Mouse (Mus musculus) embryonic facial prominence, embryonic 12.5 days (tissue): ENCODE data around the gene Il4ra. TPM values are rescaled to one million over a fixed set of nuclear protein-coding genes. Genes with fewer than 3 reads are reported as not detected.

ENCODE experiments used
- ATAC-seq: fragments of 200-750 bp; cut with Nextera tagmentation; 2 replicates; pipeline ENCODE4 v1.8.0; 2017; ENCODE audit not compliant: insufficient number of reproducible peaks, insufficient read depth, low FRiP score, low TSS enrichment
- H3K27ac ChIP-seq: fragments of 300-500 bp; sonication (generic); 2 replicates; pipeline ENCODE4 v1.5.1; 2016; ENCODE audit warnings: mild to moderate bottlenecking
- H3K27me3 ChIP-seq: fragments of 300-500 bp; sonication (generic); 2 replicates; pipeline ENCODE4 v1.6.1; 2016; ENCODE audit warnings: mild to moderate bottlenecking, moderate library complexity
- H3K36me3 ChIP-seq: fragments of 300-500 bp; sonication (generic); 2 replicates; pipeline ENCODE4 v1.6.1; 2016; ENCODE audit warnings: mild to moderate bottlenecking
- H3K4me1 ChIP-seq: fragments of 300-500 bp; sonication (generic); 2 replicates; pipeline ENCODE4 v1.6.1; 2016
- H3K4me2 ChIP-seq: fragments of 300-500 bp; sonication (generic); replicated peaks from 2 replicates; pipeline ENCODE4 v1.6.1; 2016; ENCODE audit warnings: mild to moderate bottlenecking, moderate library complexity
- H3K4me3 ChIP-seq: fragments of 300-500 bp; sonication (generic); 2 replicates; pipeline ENCODE4 v1.5.1; 2016; ENCODE audit warnings: mild to moderate bottlenecking
- H3K9ac ChIP-seq: fragments of 300-500 bp; sonication (generic); 2 replicates; pipeline ENCODE4 v1.6.1; 2016; ENCODE audit warnings: mild to moderate bottlenecking, moderate library complexity
- H3K9me3 ChIP-seq: fragments of 300-500 bp; sonication (generic); 2 replicates; pipeline ENCODE4 v1.6.1; 2016; ENCODE audit warnings: mild to moderate bottlenecking, moderate library complexity
- WGBS: fragments of 180-500 bp; shearing (Covaris S2); methylation state at CpG from one replicate; pipeline ENCODE4 v1.1.7; 2016; 5-methylcytosine and 5-hydroxymethylcytosine counted together
- polyA plus RNA-seq: library from polyadenylated mRNA; unstranded; fragments of >200 nt; fragmentation: Nextera tagmentation; extraction: Ambion mirVana; gene quantifications from 2 replicates; pipeline ENCODE4 v1.2.1, GENCODE M21; 2016

Il4ra gene
- polyA plus RNA-seq, 1 experiment from 2014 or later, result 6.3 TPM

DNA sequence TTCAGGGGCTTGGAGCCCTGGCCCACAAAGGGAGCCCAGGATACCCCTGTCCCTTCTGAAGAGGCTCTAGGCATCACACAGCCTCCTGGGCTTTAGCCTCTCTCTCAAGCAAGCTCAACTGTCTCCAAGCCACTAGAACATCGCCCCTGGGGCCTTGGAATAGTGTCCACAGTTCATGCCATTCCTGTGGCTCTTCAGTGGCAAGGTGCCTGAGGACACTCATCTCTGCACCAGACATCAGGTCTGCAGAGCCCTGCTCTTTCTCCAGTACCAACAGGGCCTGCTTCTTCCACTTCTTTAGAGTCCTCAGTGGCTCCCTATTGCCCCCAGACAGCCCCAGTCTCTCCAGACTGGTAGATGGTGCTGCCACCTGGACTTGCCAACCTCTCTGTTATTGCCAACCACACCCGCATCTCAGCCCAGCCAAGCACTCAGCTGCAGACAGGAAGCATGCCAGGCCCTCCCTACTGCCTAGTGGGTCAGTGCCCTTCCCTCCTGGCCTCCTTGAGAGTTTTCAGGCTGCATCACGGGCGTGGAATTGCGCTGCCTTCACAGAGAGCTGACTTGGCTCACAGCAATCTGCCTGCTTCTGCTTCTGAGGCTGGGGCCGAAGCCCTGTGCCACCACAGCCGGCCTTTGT is 8.3 kb downstream of the Il4ra start:
- Histone ChIP-seq H3K9ac (no peak overlapping the region), H3K4me3 (no peak overlapping the region), H3K27me3 (no peaks in the 10 kb centered on the region), H3K27ac (no peak overlapping the region), H3K4me1 (peaks cover 9% of the 10 kb centered on the region), H3K9me3 (no peaks in the 10 kb centered on the region), H3K4me2 (no peak overlapping the region), H3K36me3 (no peaks in the 10 kb centered on the region)
- WGBS, result 78% methylated on average over 7 of the region's 7 CpGs
- no peak for ATAC-seq

DNA sequence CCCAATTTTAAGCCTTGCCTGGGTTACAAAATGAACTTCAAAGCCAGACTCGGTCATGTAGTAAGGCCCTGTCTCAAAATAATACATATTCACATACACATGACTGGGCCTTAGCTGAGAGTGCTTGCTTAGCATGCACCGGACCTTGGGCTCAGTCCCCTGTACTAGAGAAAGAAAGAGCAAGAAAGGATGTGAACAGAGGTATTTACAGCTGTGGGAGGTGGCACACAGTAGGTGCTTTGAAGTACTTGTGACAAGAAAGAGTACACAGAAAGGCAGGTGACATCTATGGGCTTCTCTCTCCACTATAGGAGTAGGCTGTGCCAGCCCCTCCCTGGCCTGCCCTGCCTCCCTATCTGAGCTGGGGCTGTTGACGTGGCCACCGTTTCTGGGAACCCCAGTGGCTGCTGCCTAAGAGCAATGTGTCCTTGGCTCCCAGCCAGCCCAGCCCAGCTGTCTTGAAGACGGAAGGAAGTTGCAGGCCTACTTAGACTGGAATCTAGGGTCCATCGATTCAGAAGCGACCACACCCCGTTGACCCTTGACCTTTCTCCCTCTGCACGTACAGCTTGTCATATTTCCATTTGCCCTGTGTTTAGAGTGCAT is 9.3 kb downstream of the Il4ra start:
- Histone ChIP-seq H3K4me2 (no peak overlapping the region), H3K36me3 (no peaks in the 10 kb centered on the region), H3K4me3 (no peak overlapping the region), H3K27ac (no peak overlapping the region), H3K4me1 (peaks cover 9% of the 10 kb centered on the region), H3K27me3 (no peaks in the 10 kb centered on the region), H3K9me3 (no peaks in the 10 kb centered on the region), H3K9ac (no peak overlapping the region)
- ATAC-seq, result no peak
- 65% methylated on average over 9 of the region's 9 CpGs for WGBS

DNA sequence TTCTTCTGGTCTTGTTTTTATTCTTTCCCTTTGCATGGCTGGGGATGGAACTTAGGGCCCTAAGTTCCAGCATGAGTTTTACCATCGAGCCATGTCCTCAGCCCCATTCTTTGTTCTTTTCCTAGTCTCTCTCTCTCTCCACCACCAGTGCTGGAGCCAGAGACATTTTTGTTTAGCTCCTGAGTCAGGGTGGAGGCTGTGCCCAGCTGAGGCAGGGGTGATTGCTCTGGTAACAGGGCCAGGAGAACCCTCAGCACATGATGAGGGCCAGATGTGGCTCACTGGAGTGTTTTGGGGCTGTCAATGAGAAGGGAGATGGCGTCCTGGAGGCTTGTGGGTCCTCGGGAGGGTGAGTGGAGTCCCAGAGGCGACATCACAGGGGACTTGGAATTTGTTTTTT is 10.5 kb downstream of the Il4ra start:
- H3K27ac ChIP-seq, result no peak overlapping the region
- H3K4me3 ChIP-seq, result no peak overlapping the region
- H3K4me1 ChIP-seq, result peaks cover 9% of the 10 kb centered on the region
- 40% methylated on average over 4 of the region's 4 CpGs for WGBS
- H3K9me3 ChIP-seq, result no peaks in the 10 kb centered on the region
- no peak overlapping the region for H3K4me2 ChIP-seq
- H3K9ac ChIP-seq, result no peak overlapping the region
- no peaks in the 10 kb centered on the region for H3K27me3 ChIP-seq
- ATAC-seq, result no peak
- no peaks in the 10 kb centered on the region for H3K36me3 ChIP-seq

DNA sequence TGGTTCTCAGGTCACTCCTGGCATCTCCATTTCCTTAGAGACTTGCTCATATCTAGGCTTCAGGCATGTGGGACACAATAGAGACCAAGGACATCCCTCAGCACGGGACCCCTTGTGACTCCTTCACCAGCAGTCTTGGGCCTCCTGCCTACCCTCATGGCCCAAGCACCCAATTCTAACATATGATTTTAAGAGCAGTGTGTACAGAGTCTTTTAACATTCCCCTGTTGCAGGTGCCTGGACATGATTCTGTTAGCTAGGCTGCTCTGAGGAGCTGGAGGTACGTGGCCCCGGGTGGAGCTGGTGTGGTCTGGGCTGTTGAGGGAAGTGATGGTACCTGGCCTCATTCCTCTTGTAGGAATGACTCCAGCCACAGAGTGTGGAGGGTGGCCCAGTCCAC is 11.2 kb downstream of the Il4ra start:
- Histone ChIP-seq H3K9me3 (no peaks in the 10 kb centered on the region), H3K4me1 (peaks cover 9% of the 10 kb centered on the region), H3K4me2 (no peak overlapping the region), H3K27ac (no peak overlapping the region), H3K4me3 (no peak overlapping the region), H3K27me3 (no peaks in the 10 kb centered on the region), H3K36me3 (no peaks in the 10 kb centered on the region), H3K9ac (no peak overlapping the region)
- ATAC-seq, result no peak
- 90% methylated on average over 3 of the region's 3 CpGs for WGBS

DNA sequence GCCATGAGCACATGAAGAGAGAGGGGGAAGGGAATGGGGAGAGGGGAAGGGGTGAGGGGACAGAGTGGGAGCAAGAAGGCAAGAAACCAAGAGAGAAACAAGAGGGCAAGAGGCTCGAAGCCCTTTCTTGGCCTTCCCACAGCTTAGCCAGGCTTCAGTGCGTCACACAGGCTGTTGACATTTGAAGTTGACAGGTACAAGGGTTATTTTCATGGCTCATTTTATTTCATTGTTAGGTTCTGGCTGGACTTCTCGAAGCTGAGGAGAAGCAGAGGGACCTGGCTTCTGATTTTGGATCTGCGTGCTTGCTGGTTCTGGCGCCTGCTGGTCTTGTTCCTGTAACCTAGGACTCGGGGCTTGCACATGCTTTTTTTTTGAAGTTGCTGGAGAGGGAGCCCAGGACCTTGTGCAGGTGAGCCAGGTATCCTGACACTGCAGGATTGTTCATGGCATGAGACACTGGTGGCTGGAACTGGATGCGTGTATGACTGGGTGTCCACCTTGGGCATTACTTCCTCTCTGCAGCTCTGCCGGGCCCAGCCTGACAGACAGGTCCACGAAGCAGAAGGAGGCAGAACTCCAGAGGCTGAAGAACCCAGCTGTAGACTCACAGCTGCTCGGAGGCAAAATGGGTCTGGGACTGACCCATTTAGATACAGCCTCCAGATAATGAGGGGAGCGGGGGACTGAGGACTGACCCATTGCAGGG is 12.6 kb downstream of the Il4ra start:
- Histone ChIP-seq H3K4me2 (no peak overlapping the region), H3K9ac (no peak overlapping the region), H3K36me3 (no peaks in the 10 kb centered on the region; the same call in 1 of the 2 replicates), H3K9me3 (no peaks in the 10 kb centered on the region), H3K27me3 (no peaks in the 10 kb centered on the region), H3K4me3 (no peak overlapping the region), H3K4me1 (peaks cover 9% of the 10 kb centered on the region), H3K27ac (no peak overlapping the region)
- no peak for ATAC-seq
- WGBS, result 73% methylated on average over 11 of the region's 11 CpGs

DNA sequence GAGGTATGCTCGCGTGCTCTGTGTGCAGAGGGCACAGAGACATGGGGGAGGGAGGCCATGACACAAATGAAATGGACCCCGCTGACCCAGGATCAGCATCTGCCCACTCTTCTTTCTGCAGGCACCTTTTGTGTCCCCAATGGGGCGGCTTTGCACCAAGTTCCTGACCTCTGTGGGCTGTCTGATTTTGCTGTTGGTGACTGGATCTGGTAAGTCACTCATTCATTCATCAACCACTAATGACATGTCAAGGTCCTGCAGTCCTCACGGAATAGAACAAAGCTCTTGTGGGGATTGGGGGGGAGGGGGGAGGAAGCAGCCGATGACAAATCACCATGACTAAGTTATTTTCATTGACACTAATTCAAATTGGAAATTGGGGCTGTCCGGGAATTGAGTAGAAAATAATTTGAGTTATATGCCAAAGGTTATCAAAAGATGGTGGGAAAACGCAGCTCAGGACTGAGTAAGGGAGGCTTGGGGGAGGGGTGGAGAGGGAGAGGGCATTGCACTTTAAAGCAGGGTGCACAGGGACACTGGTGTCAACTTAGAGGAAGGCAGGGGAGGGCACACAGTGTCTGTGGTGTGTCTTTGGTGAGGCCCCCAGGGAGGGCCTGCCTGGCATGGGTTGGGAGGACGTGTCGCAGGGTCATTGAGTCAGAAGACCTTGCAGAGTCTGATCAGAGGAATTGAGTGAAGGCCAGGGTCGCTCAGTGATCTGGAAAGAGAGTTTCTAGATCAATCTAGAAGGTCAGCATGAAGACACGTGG is 13.8 kb downstream of the Il4ra start:
- WGBS, result 69% methylated on average over 12 of the region's 12 CpGs
- ATAC-seq, result no peak

DNA sequence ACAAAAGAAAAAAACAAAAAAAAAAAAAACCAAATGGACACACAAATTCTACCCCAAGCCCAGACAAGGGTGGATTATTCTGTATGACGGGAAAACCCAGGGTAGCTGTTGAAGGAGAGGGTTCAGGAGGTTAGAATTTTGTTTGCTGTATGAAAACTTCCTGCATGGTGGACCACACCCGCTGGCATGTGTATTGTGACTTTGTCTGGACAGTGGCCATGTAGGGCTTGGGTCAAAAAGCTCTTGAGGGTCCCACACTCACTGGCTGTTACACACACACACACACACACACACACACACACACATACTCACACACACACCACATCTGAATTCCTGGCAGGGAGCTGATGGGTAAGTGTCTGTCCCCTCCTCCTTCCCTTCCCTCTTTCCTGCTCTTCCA is 14.5 kb downstream of the Il4ra start:
- Histone ChIP-seq H3K9me3 (no peaks in the 10 kb centered on the region), H3K36me3 (no peaks in the 10 kb centered on the region; the same call in 1 of the 2 replicates), H3K27ac (no peak overlapping the region), H3K27me3 (no peaks in the 10 kb centered on the region), H3K4me3 (no peak overlapping the region), H3K4me2 (no peak overlapping the region), H3K9ac (no peak overlapping the region), H3K4me1 (peaks cover 4% of the 10 kb centered on the region)
- WGBS, result 75% methylated on average over 2 of the region's 2 CpGs
- ATAC-seq, result no peak

More for the DNA sequence above, 13.8 kb downstream of the Il4ra start:
- H3K4me2 ChIP-seq, result no peak overlapping the region
- no peaks in the 10 kb centered on the region for H3K9me3 ChIP-seq
- no peak overlapping the region for H3K9ac ChIP-seq
- peaks cover 9% of the 10 kb centered on the region for H3K4me1 ChIP-seq
- H3K4me3 ChIP-seq, result no peak overlapping the region
- H3K27me3 ChIP-seq, result no peaks in the 10 kb centered on the region
- no peaks in the 10 kb centered on the region; the same call in 1 of the 2 replicates for H3K36me3 ChIP-seq
- no peak overlapping the region for H3K27ac ChIP-seq

DNA sequence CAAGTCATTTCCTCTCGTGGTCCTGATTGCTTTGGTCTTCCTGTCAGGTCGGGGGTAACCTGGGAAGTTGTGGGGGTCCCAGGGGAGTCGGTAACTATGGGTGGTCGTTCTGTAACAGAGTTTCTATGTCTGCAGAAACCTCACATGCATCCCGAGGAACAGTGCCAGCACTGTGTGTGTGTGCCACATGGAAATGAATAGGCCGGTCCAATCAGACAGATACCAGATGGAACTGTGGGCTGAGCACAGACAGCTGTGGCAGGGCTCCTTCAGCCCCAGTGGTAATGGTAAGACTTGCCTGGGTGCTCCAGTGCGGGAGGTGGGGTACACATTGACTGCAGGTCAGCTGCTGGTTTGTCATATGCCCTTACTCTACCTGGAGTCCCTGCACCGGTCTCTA is 17.0 kb downstream of the Il4ra start:
- Histone ChIP-seq H3K4me1 (no peaks in the 10 kb centered on the region), H3K27ac (no peak overlapping the region), H3K36me3 (no peaks in the 10 kb centered on the region; the same call in 1 of the 2 replicates), H3K9me3 (no peaks in the 10 kb centered on the region), H3K4me2 (no peak overlapping the region), H3K4me3 (no peak overlapping the region), H3K27me3 (no peaks in the 10 kb centered on the region), H3K9ac (no peak overlapping the region)
- WGBS, result 70% methylated on average over 8 of the region's 8 CpGs
- ATAC-seq, result no peak

DNA sequence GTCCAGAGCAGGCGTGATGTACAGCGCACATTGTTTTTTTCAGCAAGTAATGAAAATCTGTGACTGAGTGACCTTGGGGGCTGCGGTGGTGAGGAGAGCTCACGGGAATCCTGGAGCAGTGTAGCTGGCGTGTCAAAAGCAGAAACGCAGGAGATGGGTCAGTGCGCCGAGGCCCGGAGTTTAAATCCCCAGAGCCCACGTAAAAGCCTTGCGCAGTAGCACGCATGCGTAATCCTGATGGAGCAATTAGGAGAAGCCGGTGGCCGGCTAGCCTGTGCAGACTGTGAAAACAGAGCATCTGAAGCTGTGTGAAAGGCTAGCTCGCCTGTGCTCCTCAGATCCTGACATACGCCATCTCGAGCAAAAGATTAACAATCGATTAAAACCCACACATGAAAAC is 20.0 kb downstream of the Il4ra start:
- 79% methylated on average over 19 of the region's 19 CpGs for WGBS
- H3K9me3 ChIP-seq, result no peaks in the 10 kb centered on the region
- no peak overlapping the region for H3K9ac ChIP-seq
- H3K36me3 ChIP-seq, result peaks cover 3% of the 10 kb centered on the region; the same call in 1 of the 2 replicates
- H3K27me3 ChIP-seq, result no peaks in the 10 kb centered on the region
- no peak overlapping the region for H3K4me3 ChIP-seq
- no peak overlapping the region for H3K4me2 ChIP-seq
- H3K4me1 ChIP-seq, result peaks cover 3% of the 10 kb centered on the region; the same call in 1 of the 2 replicates
- no peak overlapping the region for H3K27ac ChIP-seq
- ATAC-seq, result no peak

DNA sequence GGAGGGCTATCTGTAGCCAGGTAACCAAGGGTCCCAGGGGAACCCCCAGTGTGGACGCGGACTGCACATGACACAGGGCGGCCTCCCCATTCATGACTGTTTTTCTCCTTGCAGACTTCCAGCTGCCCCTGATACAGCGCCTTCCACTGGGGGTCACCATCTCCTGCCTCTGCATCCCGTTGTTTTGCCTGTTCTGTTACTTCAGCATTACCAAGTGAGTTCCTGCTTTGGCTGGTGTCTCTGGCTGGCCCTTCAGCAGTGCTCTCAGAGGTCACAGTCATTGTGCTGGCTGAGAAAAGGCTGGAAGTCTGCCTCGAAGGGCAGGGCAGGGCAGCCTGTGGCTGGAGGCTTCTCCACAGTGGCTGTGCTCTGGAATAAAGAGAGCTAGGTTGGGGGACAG is 20.8 kb downstream of the Il4ra start:
- Histone ChIP-seq H3K9ac (no peak overlapping the region), H3K4me2 (no peak overlapping the region), H3K27ac (no peak overlapping the region), H3K4me1 (peaks cover 3% of the 10 kb centered on the region; the same call in 1 of the 2 replicates), H3K36me3 (peaks cover 3% of the 10 kb centered on the region; the same call in 1 of the 2 replicates), H3K4me3 (no peak overlapping the region), H3K9me3 (no peaks in the 10 kb centered on the region), H3K27me3 (no peaks in the 10 kb centered on the region)
- ATAC-seq, result no peak
- WGBS, result 78% methylated on average over 6 of the region's 6 CpGs

DNA sequence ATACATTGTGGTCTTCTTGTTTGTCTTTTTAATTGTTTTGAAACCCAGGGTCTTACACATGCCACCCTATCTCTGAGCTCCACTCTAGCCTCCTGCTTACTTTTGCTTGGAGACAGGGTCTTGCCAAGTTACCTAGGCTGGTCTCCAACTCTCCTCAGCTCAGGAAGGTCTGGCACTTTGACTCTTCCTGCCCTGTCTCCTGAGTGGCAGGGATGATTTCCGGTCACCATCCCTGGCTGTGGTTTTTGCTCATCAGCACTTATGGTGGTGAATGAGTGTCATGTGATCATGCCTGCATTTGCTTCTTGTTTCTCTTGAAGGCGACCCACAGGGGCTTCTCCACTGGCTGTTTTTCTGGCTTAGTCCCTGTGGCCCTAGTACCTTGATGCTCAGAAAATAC is 21.9 kb downstream of the Il4ra start:
- H3K4me1 ChIP-seq, result peaks cover 3% of the 10 kb centered on the region; the same call in 1 of the 2 replicates
- H3K9me3 ChIP-seq, result no peaks in the 10 kb centered on the region
- H3K4me3 ChIP-seq, result no peak overlapping the region
- WGBS, result 78% methylated on average over 2 of the region's 2 CpGs
- peaks cover 3% of the 10 kb centered on the region; the same call in 1 of the 2 replicates for H3K36me3 ChIP-seq
- no peaks in the 10 kb centered on the region for H3K27me3 ChIP-seq
- no peak for ATAC-seq
- H3K27ac ChIP-seq, result no peak overlapping the region
- no peak overlapping the region for H3K4me2 ChIP-seq
- no peak overlapping the region for H3K9ac ChIP-seq
